Mouse (Mus musculus) heart, postnatal 10 days (tissue): ENCODE measurements around the gene Gm1043. TPM values are rescaled to one million over a fixed set of nuclear protein-coding genes. Genes with fewer than 3 reads are reported as not detected.

Experiments
- DNase-seq, 2 experiments: peaks; one replicate each; pipeline ENCODE4 v3.0.0; 2021
- intact Hi-C: fragments of 180-260 bp; cut with DNase I; formaldehyde crosslinking; loops from one replicate; pipeline ENCODE4 v1.15.1; 2025
- total RNA-seq, 2 experiments: library from RNA; stranded (reverse); gene quantifications; 2 replicates each; pipeline ENCODE4 v1.2.3; 2021

Gene Gm1043
- total RNA-seq, 2 experiments from 2014 or later: not detected

DNA sequence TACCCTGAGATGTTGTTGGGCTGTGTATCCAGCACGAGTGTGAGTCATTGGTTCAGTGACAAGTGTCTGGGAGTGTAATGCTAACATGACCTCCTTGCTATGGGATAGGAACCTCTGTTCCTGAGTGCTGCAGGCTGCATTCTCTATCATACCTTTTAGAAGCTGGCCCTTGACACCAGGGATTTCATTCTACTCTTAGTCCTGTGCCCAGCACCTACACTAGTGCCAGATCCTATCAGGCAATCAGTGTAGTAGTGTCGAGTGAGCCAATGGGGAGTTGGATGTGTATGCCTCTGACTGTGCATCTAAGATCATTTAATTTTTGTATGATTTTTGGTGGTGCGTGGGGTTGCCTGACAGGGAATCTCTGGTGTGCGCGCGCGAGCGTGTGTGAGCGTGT is 156.1 kb downstream of the Gm1043 start:
- intact Hi-C loops: no loop called here
- no peak for DNase-seq

DNA sequence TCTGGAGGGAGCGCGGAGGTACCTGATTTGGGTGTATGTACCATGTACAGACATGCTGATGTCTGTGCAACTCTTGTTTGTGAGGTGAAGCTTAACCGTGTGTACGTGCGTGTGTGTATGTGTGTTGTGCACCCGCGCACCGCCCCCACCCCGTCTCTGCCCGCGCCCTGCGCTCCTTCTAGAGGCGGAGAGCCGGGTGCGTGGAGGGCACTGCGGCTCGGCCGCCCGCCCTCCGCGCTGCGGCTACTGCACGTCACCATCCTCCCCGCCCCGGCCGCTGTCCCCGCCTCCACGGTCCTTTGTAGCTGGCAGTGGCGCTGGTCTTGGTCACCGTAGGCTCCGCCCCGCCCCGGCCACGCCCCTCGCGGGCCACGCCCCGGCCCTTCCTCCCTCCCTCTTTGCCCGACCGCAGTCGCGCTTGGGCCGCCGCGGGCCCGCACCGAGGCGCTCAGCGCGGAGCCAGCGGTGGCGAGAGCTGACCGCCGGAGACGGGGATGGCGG is 156.5 kb downstream of the Gm1043 start, which contains the start of gene Crmp1:
Gene Crmp1 (plus strand): TSS at position 290 of the 501 bp plus-strand sequence.
- DNase-seq: no peak
- intact Hi-C loops: no loop called here

DNA sequence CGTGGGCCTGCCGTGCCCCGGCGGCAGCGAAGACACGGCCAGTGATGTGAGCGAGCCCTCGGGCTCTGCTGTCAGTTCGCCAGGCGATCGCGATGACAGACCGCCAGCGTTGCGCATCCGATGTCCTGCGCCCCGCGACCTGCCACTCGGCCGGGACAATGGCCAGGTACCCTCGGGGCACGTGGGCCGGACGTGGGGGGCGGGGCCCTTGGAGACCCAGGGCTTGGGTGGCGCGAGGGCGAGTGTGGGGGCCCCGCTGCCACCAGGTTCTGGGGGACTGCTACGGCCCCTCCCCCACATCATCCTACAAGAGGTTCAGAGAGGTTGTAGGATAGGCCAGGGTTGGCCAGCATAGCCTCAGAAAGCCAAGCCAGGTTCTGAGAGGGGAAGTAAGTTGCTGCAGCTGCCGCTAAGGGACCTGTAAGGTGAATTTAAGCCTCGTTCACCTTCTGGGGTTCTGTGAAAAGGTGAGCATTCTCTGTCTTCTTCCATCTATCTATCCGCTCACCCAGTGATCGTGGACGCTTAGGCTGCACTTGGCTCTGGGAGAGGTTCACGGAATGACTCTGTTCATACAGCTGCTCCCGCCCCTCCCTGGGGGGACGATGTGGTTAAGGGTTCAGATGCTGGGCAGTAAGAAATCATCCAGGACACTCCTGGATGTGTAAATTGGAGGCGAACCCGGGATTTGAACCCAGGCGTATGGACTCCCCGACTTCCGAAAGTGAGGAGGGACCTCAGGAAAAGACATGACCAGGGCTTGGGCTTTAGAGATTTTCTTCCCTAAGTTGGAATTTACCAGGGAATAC is 157.4 kb downstream of the Gm1043 start:
- no peak for DNase-seq
- intact Hi-C loops: no loop called here

DNA sequence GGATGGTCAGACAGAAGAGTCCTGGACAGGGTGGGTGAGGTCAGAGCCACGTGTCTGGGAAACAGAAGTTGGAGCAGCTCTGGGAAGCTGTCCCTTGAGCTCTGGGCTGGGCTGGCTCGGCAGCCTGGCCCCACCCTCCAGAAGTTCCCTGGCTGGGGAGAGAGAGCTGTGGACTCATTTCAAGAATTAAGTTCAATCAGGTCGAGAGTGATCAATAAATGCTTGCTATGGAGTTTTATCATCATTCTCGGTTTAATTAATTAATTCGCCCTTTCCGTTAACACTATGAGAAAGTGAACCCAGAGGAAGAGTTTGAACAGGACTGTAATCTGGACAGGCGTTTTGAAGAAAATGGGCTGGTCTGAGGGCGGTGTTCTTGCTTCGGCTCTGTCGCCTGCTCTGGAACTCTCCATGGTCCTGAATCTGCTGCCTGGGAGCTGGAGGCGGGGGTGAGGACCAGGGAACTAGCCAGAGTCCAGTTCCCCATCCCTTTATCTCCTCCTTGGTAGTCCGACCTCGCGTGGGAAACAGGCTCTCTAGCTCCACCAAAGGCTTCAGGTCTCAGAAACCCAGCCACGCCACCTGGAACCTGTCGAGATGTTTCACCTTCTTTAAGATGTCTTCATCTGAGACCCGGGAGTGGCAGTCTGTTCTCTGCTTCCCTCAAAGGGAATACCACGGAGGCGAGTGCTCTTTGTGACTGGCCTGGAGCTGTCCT is 158.2 kb downstream of the Gm1043 start:
- DNase-seq: peak; percentile 79 to 89

DNA sequence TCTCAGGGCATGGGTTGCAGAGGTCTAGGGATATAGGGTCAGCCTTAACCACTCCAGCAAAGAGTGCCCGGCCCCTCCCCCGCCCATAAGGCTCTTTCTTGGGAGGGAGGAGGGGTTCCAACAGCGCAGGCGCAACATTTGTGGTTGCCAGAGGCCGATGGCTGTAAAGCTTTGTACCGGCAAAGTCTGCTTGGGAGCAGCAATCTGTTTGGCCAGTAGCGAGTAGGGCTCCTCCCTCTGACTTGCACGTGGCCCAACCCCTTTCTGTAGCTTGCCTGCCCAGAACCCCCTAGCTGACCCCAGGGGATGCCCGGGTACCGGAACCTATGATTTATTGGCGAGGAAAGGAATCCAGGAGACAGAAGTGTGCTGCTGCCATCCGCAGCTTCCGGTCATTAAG is 159.0 kb downstream of the Gm1043 start:
- no peak for DNase-seq
- intact Hi-C loops: no loop called here

More for the DNA sequence above, 158.2 kb downstream of the Gm1043 start:
- intact Hi-C loops: no loop called here

DNA sequence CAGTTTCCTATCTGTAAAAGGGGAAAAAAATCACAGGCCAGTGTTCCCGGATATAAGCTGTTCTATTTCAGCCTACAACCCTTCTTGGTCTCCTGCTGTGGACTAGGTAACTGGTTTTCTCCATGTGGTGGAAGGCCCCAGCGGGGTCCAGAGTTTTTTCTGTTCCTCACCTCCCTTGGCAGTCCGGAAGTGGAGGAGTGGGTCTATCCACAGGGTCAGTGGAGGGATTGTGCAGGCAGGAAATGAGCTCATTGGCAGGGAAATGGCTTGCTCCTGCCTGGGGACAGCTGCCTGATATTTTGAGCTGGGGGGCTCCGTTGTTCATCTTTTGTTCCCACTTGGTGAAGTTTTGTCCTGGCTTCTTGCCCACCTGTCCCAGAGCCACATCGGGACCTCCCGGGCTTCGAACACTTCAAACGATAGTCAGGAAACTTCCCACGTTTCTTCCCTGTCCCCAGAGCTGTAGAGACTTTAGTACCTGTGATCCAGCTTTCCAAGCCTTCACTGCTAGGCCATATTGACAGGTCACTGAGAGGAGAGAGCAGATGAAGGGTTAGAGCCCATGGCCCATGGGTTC is 159.6 kb downstream of the Gm1043 start:
- DNase-seq: no peak
- intact Hi-C loops: no loop called here

DNA sequence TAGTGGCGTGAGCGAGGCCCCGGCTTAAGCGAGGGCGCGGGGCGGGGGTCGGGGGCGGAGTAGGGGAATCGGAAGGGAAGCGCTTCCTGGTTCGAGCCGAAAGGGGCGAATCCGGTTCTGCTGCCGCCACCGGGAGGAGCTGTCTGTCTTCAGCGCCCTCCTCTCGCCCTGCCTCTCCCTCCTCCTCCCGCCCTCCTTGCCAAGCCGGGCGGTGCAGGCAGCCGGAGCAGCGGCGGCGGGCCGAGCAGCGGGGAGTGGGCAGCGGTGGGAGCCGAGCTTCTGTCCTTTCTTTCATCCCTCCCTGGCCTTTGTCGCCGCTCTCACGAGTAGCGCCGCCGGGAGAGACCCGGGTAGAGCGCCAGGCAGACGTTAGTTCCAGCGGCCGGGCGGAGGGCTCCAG is 160.5 kb downstream of the Gm1043 start:
- DNase-seq: peak; percentile 40 to 46
- intact Hi-C loops: no loop called here

DNA sequence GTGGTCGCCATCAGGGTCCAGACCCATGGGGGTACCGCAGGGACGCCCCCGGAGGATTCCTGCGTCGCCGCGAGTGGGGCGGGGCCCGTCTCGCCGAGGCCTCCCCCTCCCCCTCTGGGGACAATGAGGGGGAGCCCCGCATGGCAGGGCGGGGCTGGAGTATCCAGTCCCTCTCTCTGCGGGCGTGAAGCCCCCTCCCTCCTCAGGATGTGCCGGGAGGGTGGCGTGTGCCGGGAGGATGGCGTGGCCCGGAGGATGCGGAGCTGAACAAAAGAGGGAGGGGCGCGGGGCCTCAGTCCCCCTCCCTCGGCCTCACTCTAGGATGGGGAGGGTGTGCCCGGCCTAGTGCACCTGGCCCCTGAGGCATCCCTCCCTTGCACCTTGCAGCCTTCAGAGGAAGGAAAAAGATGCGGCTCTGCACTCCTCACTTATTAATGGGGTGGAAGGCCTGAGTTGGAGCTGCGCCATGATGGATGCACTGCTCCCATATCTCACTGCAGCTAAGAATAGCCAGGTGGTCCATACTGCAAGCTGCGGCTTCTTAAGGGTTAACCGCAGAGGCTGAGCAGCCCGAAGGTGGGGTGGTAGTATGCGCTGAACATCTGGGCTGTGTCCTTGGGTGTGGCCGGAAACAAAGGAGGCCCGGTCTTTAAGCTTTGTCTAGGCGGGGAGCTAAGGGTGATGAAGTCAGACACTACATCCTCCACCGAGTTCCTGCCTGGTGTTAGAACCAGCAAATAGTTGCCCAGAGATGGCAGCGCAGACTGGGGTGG is 161.2 kb downstream of the Gm1043 start:
- intact Hi-C loops: no loop called here
- peak in 1 of 2 experiments; percentile 12 for DNase-seq

DNA sequence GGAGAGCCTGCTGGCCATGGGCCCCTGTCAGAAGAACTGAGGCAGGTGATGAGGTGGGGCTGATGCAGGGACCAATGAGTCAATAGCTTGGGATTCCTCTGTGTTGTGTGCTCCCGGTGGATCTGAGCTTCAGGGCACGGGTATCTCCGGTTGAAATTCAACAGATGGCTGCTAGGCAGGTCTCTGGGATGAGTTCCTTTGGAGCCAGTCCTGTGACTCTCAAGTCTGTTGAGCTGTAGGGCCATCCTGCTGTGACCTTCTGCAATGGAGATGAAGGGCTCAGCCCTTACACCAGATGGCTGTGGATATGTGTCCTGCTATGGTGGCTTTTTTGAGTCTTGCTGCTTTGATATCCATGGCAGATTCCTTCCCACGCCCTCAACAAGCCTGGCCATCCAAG is 162.3 kb downstream of the Gm1043 start:
- DNase-seq: no peak
- intact Hi-C loops: no loop called here

DNA sequence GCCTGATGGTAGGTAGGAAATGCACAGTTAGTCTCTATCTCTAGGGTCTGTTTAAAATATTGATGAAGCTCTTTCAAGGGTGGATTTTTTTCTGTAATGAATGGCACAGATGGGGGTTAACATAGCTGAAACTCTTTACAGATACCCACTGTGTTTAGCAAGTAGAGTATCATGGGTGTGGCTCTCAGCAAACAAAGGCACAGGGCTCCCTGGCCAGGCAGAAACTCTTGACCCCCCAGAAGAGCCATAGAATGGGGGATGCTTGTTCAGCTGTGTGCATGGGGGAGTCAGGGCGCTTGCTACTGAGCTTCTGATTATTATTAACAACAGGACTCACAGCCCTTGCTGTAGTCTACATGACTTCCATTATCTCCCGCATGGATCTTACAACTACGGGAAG is 163.7 kb downstream of the Gm1043 start:
- intact Hi-C loops: no loop called here
- no peak for DNase-seq

DNA sequence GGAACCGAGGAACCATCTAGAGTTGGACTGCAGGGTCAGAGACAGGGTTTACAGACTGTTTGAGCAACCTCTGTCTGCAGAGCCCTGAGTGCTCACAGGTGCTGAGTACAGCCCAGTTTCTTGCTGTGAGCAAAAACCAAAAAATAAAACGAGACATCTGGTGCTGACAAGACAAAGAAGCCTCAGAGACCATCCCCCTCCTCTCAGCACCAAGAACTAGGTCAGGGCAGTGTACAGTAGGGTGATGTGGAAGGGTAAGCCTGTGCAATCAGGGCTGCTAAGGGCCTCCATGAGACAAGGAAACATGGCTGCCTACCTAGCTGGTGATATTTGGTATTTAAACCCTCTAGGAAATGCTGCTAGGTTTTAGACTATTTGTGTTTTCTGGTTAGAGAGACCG is 166.4 kb downstream of the Gm1043 start:
- DNase-seq: no peak
- intact Hi-C loops: no loop called here

DNA sequence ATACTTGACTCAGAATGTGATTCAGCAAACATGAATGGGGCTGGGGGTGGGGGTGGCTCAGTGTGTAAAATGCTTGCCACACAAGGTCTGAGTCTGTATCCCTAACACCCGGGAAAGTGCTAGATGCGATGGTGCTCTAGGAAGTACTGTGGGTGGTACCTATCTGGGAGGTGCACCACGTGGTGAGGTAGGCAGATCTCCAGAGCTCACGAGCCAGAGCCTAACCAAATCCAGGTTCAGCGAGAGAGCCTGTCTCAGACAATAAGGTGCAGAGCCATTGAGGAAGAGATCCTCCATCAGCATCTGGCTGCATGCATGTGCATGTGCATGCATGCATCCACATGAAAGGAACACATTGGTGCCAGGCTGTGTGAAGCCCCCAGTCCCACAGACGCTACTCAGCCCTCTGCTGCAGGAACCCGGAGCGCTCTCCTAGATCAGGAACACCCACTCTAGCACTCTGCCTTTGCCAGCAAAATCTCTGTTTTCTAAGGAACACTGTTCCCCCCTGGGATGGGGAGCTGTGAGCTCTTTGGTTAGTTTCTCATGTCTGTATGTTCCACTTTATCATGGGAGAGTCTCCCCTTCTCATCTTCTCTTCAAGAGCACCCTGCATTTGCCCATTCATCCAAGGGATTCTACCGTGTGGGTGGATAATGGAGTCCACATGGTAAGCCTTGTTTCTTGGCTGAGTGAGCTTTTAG is 167.1 kb downstream of the Gm1043 start:
- intact Hi-C loops: no loop called here
- no peak for DNase-seq

DNA sequence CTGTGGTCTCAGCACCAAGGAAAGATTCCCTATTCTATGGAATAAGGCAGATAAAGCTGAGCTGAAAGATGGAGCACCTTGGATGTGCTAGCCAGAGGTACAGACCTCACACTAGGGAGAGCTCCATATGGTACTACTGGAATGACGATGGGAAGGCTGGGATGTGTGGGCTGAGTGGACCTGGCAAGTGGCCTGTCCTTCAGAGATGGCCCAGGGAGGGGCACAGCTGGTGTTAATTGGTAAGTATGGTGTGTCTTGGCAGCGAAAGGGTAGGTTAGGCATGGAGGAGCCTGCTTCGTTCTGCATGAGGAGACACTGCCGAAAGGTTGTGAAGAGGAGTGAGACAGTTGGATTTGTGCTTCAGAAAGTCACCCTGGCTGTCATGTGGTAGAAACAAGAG is 169.4 kb downstream of the Gm1043 start:
- DNase-seq: no peak
- intact Hi-C loops: no loop called here

DNA sequence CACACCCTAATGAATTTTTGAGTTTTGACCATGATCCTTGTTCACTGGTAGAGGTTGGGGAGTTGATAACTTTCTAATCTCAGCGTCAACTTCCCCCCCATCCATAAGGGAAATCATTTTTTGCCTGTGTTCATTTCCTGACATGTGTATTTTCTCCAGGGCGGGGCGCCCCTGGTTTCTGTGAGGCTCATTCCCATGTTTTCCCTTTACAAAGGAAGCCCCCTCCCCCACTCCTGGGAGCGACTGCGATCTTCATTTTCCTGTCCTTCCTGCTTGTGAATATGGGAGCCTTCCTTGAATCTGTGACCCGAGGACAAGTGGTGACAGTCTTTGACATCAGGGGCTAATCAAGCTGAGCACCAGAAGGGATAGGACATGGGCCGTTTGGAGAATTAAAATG is 171.7 kb downstream of the Gm1043 start:
- DNase-seq: peak in 1 of 2 experiments; percentile 12
- intact Hi-C loops: no loop called here

DNA sequence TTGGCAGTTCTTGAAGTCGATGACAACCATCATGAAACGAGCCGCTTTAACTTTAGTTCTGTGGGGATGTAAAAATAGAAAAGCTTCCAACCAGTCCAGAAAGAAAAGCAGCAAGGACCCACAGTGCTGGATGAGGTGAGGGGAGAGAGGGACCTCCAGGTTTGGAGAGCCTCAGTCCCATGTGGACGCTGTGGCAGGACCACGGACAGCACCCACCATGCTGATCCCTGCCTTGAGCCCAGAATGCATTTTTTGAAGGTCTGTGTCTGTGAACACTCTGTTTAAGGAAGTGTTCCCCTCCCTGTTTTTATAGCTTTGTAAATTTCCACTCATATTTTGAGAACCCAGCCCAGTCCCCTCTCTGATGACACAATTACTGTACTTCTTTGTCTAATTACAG is 172.1 kb downstream of the Gm1043 start:
- peak; percentile 51 to 73 for DNase-seq
- intact Hi-C loops: no loop called here

DNA sequence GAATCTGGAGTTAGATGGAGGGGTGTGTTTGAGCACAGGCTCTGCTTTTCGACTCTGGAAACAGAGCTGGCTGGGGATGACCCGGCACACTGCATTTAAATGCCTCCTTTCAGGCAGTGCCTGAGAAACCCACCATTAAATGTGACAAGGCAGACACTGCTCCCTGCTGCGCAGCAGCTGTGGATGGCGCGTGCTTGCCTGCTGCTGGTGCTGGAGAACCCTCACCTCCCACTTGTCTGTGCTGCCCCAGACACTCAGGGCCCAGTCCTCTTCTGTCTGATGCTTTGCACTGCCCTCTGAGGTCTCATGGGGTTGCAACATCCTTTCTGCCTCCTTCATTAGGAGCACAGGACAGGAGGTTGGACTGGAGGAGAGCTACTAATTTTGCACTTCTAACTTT is 176.6 kb downstream of the Gm1043 start:
- intact Hi-C loops: no loop called here
- no peak for DNase-seq

DNA sequence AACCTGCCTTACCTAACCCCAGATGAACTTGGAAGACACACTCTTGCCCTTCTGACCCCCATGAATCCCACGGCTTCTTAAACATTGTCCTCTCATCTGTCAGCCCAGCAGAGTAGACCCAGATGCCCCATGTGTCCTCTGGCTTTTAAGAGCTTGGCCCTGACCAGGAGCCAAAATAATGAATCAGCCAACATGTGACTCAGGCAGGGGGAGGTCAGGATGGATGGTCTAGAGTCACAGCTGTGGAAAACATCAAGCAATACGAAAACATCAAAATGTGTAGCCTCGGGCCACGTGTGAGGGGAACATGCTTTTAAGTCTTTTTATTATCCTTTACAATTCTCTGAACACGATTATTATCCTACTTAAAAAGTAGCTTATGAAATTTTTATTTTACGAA is 178.6 kb downstream of the Gm1043 start:
- intact Hi-C loops: no loop called here
- peak in 1 of 2 experiments; percentile 28 for DNase-seq
